Mouse (Mus musculus) adrenal gland, adult 2 months (tissue): ENCODE measurements at regions not wholly inside any gene's neighbourhood (a gene's known extent, or its start where the extent isn't known, plus 50 kb on each side); places are given as distances from the start of the nearest gene placed in this dataset.

Experiments
- DNase-seq: peaks from one replicate; pipeline ENCODE4 v3.0.0; 2021

GRCm38 (mm10) chr5:82142063-82142462 is 1122.1 kb downstream of the Adgrl3 start:
- no peak for DNase-seq
